Mouse (Mus musculus): Measurements from ENCODE around the gene 1520401A03Rik.
A peak's percentile ranks its signal among the peaks of the same experiment; 100 is the strongest.
"Not testable (repeated sequence)": the region's sequence is repeated elsewhere in the genome, so short reads cannot be mapped to it uniquely, and the experiment has no call there.

1520401A03Rik gene

GRCm38 (mm10) chr17:23722376-23723125 is at the start of gene 1520401A03Rik:
TSS of gene 1520401A03Rik (minus strand) at chr17:23722783.
- DNase-seq (ENCODE audit: low read depth, low spot score), result no peak

GRCm38 (mm10) chr17:23772219-23772556 is 49.6 kb upstream of the 1520401A03Rik start:
- not testable (repeated sequence) for DNase-seq (ENCODE audit: low read depth, low spot score)

- DNase-seq (ENCODE audit: low read depth, low spot score), result peak; percentile 97
These were observed 49.0 kb upstream of the 1520401A03Rik start, which contains the start of gene Flywch1 for GRCm38 (mm10) chr17:23771284-23772218. TSS of gene Flywch1 (minus strand) at chr17:23771602.

GRCm38 (mm10) chr17:23770896-23771283 is 48.3 kb upstream of the 1520401A03Rik start:
- DNase-seq (ENCODE audit: low read depth, low spot score), result no peak

GRCm38 (mm10) chr17:23770493-23770892 is 47.9 kb upstream of the 1520401A03Rik start:
- no peak for DNase-seq (ENCODE audit: low read depth, low spot score)

- no peak for DNase-seq (ENCODE audit: low read depth, low spot score)
These were observed 40.4 kb upstream of the 1520401A03Rik start for GRCm38 (mm10) chr17:23762976-23763375.

GRCm38 (mm10) chr17:23761155-23761554 is 38.6 kb upstream of the 1520401A03Rik start:
- no peak for DNase-seq (ENCODE audit: low read depth, low spot score)

GRCm38 (mm10) chr17:23760231-23760630 is 37.6 kb upstream of the 1520401A03Rik start:
- no peak for DNase-seq (ENCODE audit: low read depth, low spot score)

GRCm38 (mm10) chr17:23758801-23759200 is 36.2 kb upstream of the 1520401A03Rik start:
- DNase-seq (ENCODE audit: low read depth, low spot score), result no peak

- no peak for DNase-seq (ENCODE audit: low read depth, low spot score)
These were observed 35.0 kb upstream of the 1520401A03Rik start for GRCm38 (mm10) chr17:23757581-23757980.

GRCm38 (mm10) chr17:23755689-23756088 is 33.1 kb upstream of the 1520401A03Rik start:
- DNase-seq (ENCODE audit: low read depth, low spot score), result no peak

GRCm38 (mm10) chr17:23749400-23750191 is 27.0 kb upstream of the 1520401A03Rik start:
- DNase-seq (ENCODE audit: low read depth, low spot score), result no peak

GRCm38 (mm10) chr17:23748631-23749391 is 26.2 kb upstream of the 1520401A03Rik start:
- no peak for DNase-seq (ENCODE audit: low read depth, low spot score)

GRCm38 (mm10) chr17:23748026-23748425 is 25.4 kb upstream of the 1520401A03Rik start:
- DNase-seq (ENCODE audit: low read depth, low spot score), result no peak

GRCm38 (mm10) chr17:23747471-23747870 is 24.9 kb upstream of the 1520401A03Rik start:
- DNase-seq (ENCODE audit: low read depth, low spot score), result no peak

- DNase-seq (ENCODE audit: low read depth, low spot score), result no peak
These were observed 24.2 kb upstream of the 1520401A03Rik start for GRCm38 (mm10) chr17:23746767-23747166.

- DNase-seq (ENCODE audit: low read depth, low spot score), result no peak
These were observed 23.7 kb upstream of the 1520401A03Rik start for GRCm38 (mm10) chr17:23746311-23746710.

GRCm38 (mm10) chr17:23745301-23746251 is 23.0 kb upstream of the 1520401A03Rik start, which contains the start of gene Kremen2:
TSS of gene Kremen2 (minus strand) at chr17:23745833.
- no peak for DNase-seq (ENCODE audit: low read depth, low spot score)

- no peak for DNase-seq (ENCODE audit: low read depth, low spot score)
These were observed 22.1 kb upstream of the 1520401A03Rik start for GRCm38 (mm10) chr17:23744651-23745050.

GRCm38 (mm10) chr17:23744076-23744475 is 21.5 kb upstream of the 1520401A03Rik start:
- no peak for DNase-seq (ENCODE audit: low read depth, low spot score)
